ENCODE assay signal across 19 mouse cellular contexts in the genomic region with DNA sequence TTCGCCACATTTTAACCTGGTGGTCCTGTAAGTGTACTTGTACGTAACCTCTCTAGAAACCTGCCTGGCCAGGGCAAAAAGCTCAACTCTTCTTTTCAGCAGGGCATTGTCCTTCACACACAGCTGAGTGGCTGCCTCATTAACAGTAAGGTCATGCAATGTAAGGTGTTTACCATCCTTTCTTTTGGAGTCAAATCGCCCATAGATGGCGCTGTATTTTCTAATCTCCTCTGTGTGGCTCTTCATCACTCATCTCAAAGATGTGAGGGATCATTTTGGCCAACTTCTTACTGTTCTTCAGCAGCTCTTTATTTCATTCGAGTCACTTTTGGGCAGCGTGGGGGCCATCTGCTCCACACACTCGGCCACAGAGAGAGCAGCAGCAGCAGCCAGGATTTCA. TPM values are rescaled to one million over a fixed set of nuclear protein-coding genes. Genes with fewer than 3 reads are reported as not detected.
DNase-seq lines count a peak whose midpoint lies in the region; ATAC-seq and TF ChIP-seq lines count a peak whose summit lies in the region.
"Had no signal": no experiment of that assay in that cellular context is flagged by ENCODE, and none has a peak within 500 bp of the region (broad histone marks: within the 10 kb centered on the region; RNA-seq: fewer than 3 reads in every experiment).

No protein-coding gene starts in this region.

- no peak overlapping the region for H3K4me3 ChIP-seq in forebrain, postnatal 0 days (ENCODE audit: low read depth, low read length)
- H3K4me3 ChIP-seq in forebrain, embryonic 13.5 days: no peak overlapping the region
- no peak overlapping the region for H3K4me3 ChIP-seq in midbrain, embryonic 11.5 days (ENCODE audit: low read depth, low read length)
- no peak overlapping the region for H3K4me3 ChIP-seq in midbrain, embryonic 16.5 days (ENCODE audit: low read depth, low read length)
- H3K4me3 ChIP-seq: erythroblast, embryonic 14.5 days; heart, embryonic 10.5 days; hindbrain, embryonic 15.5 days; limb, embryonic 13.5 days had no signal

- H3K36me3 ChIP-seq in forebrain, postnatal 0 days (ENCODE audit: insufficient read depth): no peaks in the 10 kb centered on the region
- H3K36me3 ChIP-seq in forebrain, embryonic 13.5 days (ENCODE audit: poor library complexity, severe bottlenecking): no peaks in the 10 kb centered on the region
- no peaks in the 10 kb centered on the region for H3K36me3 ChIP-seq in midbrain, embryonic 11.5 days (ENCODE audit: control insufficient read depth, insufficient read depth, low read length)
- no peaks in the 10 kb centered on the region for H3K36me3 ChIP-seq in midbrain, embryonic 16.5 days (ENCODE audit: control insufficient read depth, insufficient read depth, low read length)
- H3K36me3 ChIP-seq: heart, embryonic 10.5 days; hindbrain, embryonic 15.5 days; limb, embryonic 13.5 days had no signal

- H3K9me3 ChIP-seq in forebrain, postnatal 0 days (ENCODE audit: low read length): no peaks in the 10 kb centered on the region
- H3K9me3 ChIP-seq in forebrain, embryonic 13.5 days (replicated peaks): no peaks in the 10 kb centered on the region
- H3K9me3 ChIP-seq in midbrain, embryonic 11.5 days (ENCODE audit: control insufficient read depth, low read length): no peaks in the 10 kb centered on the region
- H3K9me3 ChIP-seq in midbrain, embryonic 16.5 days (replicated peaks; ENCODE audit: control insufficient read depth, low read length, poor library complexity, severe bottlenecking): no peaks in the 10 kb centered on the region
- H3K9me3 ChIP-seq: heart, embryonic 10.5 days; hindbrain, embryonic 15.5 days; limb, embryonic 13.5 days had no signal

- no peak overlapping the region for H3K4me2 ChIP-seq in forebrain, postnatal 0 days (ENCODE audit: low read depth)
- H3K4me2 ChIP-seq in forebrain, embryonic 13.5 days: no peak overlapping the region
- H3K4me2 ChIP-seq in midbrain, embryonic 11.5 days: no peak overlapping the region
- H3K4me2 ChIP-seq in midbrain, embryonic 16.5 days (ENCODE audit: low read length): no peak overlapping the region
- H3K4me2 ChIP-seq: hindbrain, embryonic 15.5 days; limb, embryonic 13.5 days had no signal

- 59% methylated on average over 7 of the region's 7 CpGs for WGBS in forebrain, postnatal 0 days
- WGBS in forebrain, embryonic 13.5 days: 60% methylated on average over 7 of the region's 7 CpGs
- WGBS in midbrain, embryonic 11.5 days: 59% methylated on average over 7 of the region's 7 CpGs
- 60% methylated on average over 7 of the region's 7 CpGs for WGBS in midbrain, embryonic 16.5 days

- no peak overlapping the region for H3K9ac ChIP-seq in forebrain, postnatal 0 days
- no peak overlapping the region for H3K9ac ChIP-seq in forebrain, embryonic 13.5 days
- H3K9ac ChIP-seq in midbrain, embryonic 11.5 days (ENCODE audit: low read length): no peak overlapping the region
- H3K9ac ChIP-seq in midbrain, embryonic 16.5 days (ENCODE audit: low read depth, low read length): no peak overlapping the region
- H3K9ac ChIP-seq: hindbrain, embryonic 15.5 days; limb, embryonic 13.5 days; liver, embryonic 14.5 days had no signal

- 0 out of 2 replicates have a peak, but pooled peaks have one; percentile 6 for TF ChIP-seq CTCF in forebrain, postnatal 0 days (IDR thresholded peaks at IDR 0.05; ENCODE audit: low read depth)

- no peak for DNase-seq in forebrain, postnatal 0 days
- DNase-seq in midbrain, embryonic 11.5 days (ENCODE audit: low spot score, missing footprints): peak; percentile 82
- DNase-seq in ZHBTc4 (ENCODE audit: low read depth, low spot score): peak; percentile 82
- no peak for DNase-seq in right cerebral cortex, postnatal 25 days
- DNase-seq in yolk sac, embryonic 10.5 days (ENCODE audit: low spot score): no peak
- DNase-seq: adrenal gland, postnatal 10 days; cerebellum, adult 2 months; gastrocnemius, postnatal 10 days; heart, postnatal 10 days; thymus, adult 18-20 months had no signal

- no peak for ATAC-seq in forebrain, postnatal 0 days
- no peak for ATAC-seq in forebrain, embryonic 13.5 days
- no peak for ATAC-seq in midbrain, embryonic 11.5 days (ENCODE audit: low FRiP score)
- ATAC-seq in midbrain, embryonic 16.5 days: no peak
- ATAC-seq: intestine, postnatal 0 days had no signal

- H3K4me1 ChIP-seq in forebrain, postnatal 0 days (ENCODE audit: insufficient read depth): no peaks in the 10 kb centered on the region
- no peaks in the 10 kb centered on the region for H3K4me1 ChIP-seq in forebrain, embryonic 13.5 days
- H3K4me1 ChIP-seq in midbrain, embryonic 11.5 days (ENCODE audit: control insufficient read depth, insufficient read depth, low read length): no peaks in the 10 kb centered on the region
- H3K4me1 ChIP-seq in midbrain, embryonic 16.5 days (ENCODE audit: control insufficient read depth, insufficient read depth, low read length): no peaks in the 10 kb centered on the region
- H3K4me1 ChIP-seq: heart, embryonic 10.5 days; hindbrain, embryonic 15.5 days; limb, embryonic 13.5 days had no signal

- no peak overlapping the region for H3K27ac ChIP-seq in forebrain, postnatal 0 days (ENCODE audit: low read depth, low read length)
- no peak overlapping the region for H3K27ac ChIP-seq in forebrain, embryonic 13.5 days
- H3K27ac ChIP-seq in midbrain, embryonic 11.5 days (ENCODE audit: low read depth, low read length): no peak overlapping the region
- H3K27ac ChIP-seq in midbrain, embryonic 16.5 days (ENCODE audit: low read length): no peak overlapping the region
- H3K27ac ChIP-seq: heart, embryonic 10.5 days; hindbrain, embryonic 15.5 days; limb, embryonic 13.5 days; liver, embryonic 14.5 days had no signal

- H3K27me3 ChIP-seq in forebrain, postnatal 0 days (ENCODE audit: insufficient read depth, low read length): no peaks in the 10 kb centered on the region
- no peaks in the 10 kb centered on the region for H3K27me3 ChIP-seq in forebrain, embryonic 13.5 days
- H3K27me3 ChIP-seq in midbrain, embryonic 11.5 days (ENCODE audit: control insufficient read depth, insufficient read depth, low read length): no peaks in the 10 kb centered on the region
- no peaks in the 10 kb centered on the region for H3K27me3 ChIP-seq in midbrain, embryonic 16.5 days (ENCODE audit: control insufficient read depth, insufficient read depth, low read depth, low read length)
- H3K27me3 ChIP-seq: hindbrain, embryonic 15.5 days; limb, embryonic 13.5 days had no signal

RNA-seq across cellular contexts. Expression of a gene that starts 56.9 kb away (rescaled TPM):
- total RNA-seq in forebrain, postnatal 0 days (2014; rRNA removed): 13.6 and 15.4 TPM in 2 replicates
- 4.5 and 7.2 TPM in 2 replicates for polyA plus RNA-seq in forebrain, postnatal 0 days (2015; fragmentation: Nextera tagmentation; extraction: Ambion mirVana)
- polyA plus RNA-seq in forebrain, embryonic 13.5 days (2015; fragmentation: Nextera tagmentation; extraction: Ambion mirVana): 24.6 and 26.7 TPM in 2 replicates
- polyA plus RNA-seq in midbrain, embryonic 11.5 days (2014; fragmentation: Nextera tagmentation; extraction: Ambion mirVana): 14.3 and 15.3 TPM in 2 replicates
- polyA plus RNA-seq in midbrain, embryonic 16.5 days (2015; fragmentation: Nextera tagmentation; extraction: Ambion mirVana): 3.5 and 4.9 TPM in 2 replicates
- total RNA-seq: MEL had no signal
- polyA plus RNA-seq: erythroblast, embryonic 14.5 days had no signal

Comparison
In these comparisons a context has a peak if more than half of its experiments do, and no peak if none do; other contexts are left out.
1. DNase-seq: peak in midbrain, embryonic 11.5 days (single experiment) and ZHBTc4 (single experiment); none in forebrain, postnatal 0 days (single experiment), right cerebral cortex, postnatal 25 days (single experiment) and yolk sac, embryonic 10.5 days (single experiment).